Mouse (Mus musculus) naive thymus-derived CD4-positive, alpha-beta T cell, adult 5 months (primary cell): ENCODE results near the gene Lpcat2. TPM values are rescaled to one million over a fixed set of nuclear protein-coding genes. Genes with fewer than 3 reads are reported as not detected.

Experiments
- polyA plus RNA-seq: library from polyadenylated mRNA; unstranded; fragments of 100-300 nt; shearing (Covaris generic); gene quantifications from one replicate; pipeline ENCODE4 v1.2.1, GENCODE M21; 2017

Gene Lpcat2
- polyA plus RNA-seq = not detected

DNA sequence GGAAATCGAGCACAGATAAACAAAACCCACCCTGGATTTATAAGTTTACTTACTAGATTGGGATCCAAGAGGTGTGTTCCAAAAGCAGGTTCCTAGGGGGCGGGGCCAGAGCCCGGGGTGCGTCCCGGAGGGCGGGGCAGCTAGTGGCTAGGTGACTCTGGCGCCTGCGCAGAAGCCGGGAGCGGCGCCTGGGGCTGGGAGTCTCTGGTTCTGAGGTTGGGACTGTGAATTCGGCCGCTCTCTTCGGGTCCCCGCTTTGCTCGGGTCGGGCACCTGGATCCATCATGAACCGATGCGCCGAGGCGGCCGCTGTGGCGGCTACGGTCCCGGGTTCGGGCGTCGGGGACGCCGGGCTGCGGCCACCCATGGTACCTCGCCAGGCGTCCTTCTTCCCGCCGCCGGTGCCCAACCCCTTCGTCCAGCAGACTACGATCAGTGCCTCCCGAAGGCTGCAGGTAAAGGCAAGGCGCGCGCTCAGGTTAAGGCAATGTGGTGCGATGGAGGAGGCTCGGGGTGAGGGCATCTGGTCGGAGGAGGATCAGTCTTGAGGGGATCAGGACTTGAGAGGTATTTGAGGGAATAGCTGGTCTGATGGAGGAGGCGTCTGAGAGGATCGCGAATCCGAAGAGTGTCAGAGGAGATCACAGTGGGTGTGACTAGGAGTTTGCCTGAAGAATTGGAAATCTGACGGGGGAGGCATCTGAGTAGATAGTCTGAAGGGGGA lies at the start of gene Lpcat2:
Gene Lpcat2 (plus strand): TSS at position 169 of the 724 bp plus-strand sequence.

DNA sequence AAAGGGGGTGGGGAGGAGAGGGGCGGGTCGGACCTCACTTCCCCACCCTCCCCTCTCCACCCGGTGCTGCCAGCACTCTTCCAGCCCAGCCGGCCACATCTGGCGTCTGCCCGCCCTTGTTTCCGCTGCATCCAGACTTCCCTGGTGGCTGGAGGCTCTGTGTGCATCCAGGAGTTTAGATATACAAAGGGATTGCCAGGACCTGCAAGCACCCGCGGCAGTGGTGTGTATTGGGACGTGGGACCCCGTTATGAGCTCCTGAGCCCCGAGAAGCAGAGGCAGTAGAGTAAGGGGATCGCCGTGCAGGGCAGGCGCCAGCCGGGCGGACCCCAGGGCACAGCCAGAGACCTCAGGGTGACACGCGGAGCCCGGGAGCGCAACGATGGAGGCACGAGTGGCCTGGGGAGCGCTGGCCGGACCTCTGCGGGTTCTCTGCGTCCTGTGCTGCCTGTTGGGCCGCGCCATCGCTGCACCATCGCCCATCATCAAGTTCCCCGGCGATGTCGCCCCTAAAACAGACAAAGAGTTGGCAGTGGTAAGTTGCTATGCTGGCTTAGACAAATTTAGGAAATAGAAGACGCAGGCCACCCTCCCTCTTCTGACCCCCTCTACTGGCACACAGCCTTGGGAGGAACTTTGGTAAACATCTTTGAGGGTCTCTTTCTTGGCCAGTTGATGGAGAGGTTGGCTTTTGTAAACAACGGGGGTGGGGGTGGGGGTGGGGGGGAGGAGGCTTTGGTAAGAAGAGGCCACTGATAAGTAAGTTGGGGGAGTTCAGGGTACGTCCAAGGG lies 27.7 kb upstream of the Lpcat2 start, which contains the start of gene Mmp2:
Gene Mmp2 (plus strand): TSS at position 49 of the 792 bp plus-strand sequence.

DNA sequence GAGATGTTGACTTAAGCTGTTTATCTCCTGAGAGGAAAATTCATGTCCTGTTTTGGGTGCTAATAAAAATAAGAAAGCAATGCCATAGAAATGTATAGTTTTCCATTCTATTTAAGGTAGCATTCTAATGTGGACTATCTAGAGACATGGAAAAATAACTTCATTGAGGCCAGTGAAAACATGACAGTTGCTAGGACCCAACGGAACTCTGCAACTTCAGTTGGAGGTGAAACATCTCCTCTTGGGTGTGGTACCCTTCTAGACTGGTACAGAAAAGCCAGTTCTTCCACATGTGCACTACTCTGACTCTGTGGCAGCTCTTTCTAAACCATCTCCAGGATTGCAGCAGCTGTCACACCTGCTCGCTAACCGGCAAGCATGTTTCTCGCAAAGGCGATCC lies 46.0 kb downstream of the Lpcat2 start, which contains the start of gene Capns2:
Gene Capns2 (plus strand): TSS at position 301 of the 400 bp plus-strand sequence.

DNA sequence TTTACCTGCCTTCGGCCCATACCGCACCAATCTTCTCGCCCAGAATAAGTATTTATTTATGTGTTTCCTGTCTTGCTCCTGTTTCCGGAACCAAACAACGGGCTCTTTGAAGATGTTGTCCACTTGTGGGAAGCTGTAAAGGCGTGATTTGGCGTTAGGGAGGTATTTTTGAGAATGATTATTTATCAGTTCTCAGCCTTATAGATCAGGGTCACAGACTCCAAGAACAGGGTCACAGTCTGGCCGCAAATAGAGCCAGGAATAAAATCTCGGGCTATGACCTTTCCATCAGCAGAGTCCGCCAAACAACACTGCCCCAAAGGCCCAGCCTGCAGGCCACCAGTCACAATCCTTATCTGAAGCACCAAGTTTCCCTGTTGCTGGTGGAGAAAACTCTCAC lies 104.6 kb downstream of the Lpcat2 start, which contains the start of gene Slc6a2:
Gene Slc6a2 (plus strand): TSS at position 301 of the 400 bp plus-strand sequence.

Other genes starting within 250 kb of the Lpcat2 start
- gene Irx6, start 181.1 kb upstream of the Lpcat2 start, polyA plus RNA-seq = not detected
- gene Mmp2, start 28.0 kb upstream of the Lpcat2 start, polyA plus RNA-seq = not detected
- not detected for gene Capns2, start 46.1 kb downstream of the Lpcat2 start, polyA plus RNA-seq
- gene Slc6a2, start 104.7 kb downstream of the Lpcat2 start, polyA plus RNA-seq = not detected
- not detected for gene Ces1a, start 192.9 kb downstream of the Lpcat2 start, polyA plus RNA-seq
- not detected for gene Ces1b, start 224.7 kb downstream of the Lpcat2 start, polyA plus RNA-seq